Mouse (Mus musculus): Measurements from ENCODE around the gene Lonp1.
"Not testable (repeated sequence)": the region's sequence is repeated elsewhere in the genome, so short reads cannot be mapped to it uniquely, and the experiment has no call there.

Gene Lonp1

GRCm38 (mm10) chr17:56626754-56627470, at the start of gene Lonp1:
Gene Lonp1, minus strand, starts transcription at chr17:56626887.
- peak; percentile 95 for DNase-seq

DNA sequence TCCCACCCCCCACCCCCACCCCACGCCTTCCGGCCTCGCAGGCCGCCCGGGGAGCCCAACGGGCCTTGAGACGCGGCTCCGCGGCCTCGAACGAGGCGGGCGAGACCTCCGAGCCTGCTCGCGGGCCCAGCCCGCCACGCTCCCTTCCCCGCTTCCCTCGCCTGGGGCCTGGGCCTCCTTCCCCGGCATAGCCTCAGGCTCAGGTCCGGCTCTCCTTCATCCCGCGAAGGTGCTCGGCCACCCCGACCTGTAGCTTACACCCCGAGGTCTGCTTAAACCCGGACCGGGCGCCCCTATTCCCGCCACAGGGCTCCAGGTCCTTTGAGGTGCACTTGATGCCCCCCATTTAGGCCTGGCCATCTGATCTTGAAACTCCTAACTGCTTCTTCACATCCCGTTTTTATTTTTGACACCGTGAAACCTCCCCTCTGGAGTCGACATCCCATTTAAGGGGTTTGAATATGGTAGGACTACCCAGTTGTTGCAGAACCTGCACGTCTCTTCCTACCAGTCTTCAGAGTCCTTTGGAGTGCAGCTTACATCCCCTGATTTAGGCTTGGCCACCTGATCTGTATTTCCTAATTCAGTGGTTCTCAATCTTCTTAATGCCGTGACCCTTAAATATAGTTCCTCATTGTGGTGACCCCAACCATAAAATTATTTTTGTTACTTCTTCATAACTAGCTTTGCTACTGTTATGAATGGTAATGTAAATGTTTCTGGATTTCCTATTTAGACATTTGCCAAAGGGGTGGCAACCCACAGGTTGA, 47.1 kb upstream of the Lonp1 start:
- no peak for DNase-seq

- peak; percentile 100 for DNase-seq
These were observed 46.4 kb upstream of the Lonp1 start, which contains the start of gene Ranbp3 for GRCm38 (mm10) chr17:56672941-56673646. Gene Ranbp3, plus strand, starts transcription at chr17:56673294.

DNA sequence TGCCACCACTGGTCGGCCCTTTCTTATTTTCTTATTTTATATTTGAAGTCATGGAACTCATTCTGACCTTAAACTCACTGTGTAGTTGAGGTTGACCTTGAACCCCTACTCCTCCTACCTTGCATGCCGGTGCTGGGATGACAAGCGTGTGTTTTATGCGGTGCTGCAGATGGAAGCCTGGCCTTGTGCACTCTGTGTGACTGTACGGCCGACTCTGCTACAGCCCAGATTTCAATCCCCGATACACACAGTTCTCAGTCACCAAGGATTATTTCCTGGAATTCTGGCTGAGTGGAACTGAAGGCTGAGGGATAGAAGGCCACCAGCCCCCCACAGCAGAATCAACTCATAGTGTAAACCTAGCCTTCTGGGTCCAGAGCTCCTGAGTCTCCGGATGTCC, 43.1 kb upstream of the Lonp1 start:
- no peak for DNase-seq

DNA sequence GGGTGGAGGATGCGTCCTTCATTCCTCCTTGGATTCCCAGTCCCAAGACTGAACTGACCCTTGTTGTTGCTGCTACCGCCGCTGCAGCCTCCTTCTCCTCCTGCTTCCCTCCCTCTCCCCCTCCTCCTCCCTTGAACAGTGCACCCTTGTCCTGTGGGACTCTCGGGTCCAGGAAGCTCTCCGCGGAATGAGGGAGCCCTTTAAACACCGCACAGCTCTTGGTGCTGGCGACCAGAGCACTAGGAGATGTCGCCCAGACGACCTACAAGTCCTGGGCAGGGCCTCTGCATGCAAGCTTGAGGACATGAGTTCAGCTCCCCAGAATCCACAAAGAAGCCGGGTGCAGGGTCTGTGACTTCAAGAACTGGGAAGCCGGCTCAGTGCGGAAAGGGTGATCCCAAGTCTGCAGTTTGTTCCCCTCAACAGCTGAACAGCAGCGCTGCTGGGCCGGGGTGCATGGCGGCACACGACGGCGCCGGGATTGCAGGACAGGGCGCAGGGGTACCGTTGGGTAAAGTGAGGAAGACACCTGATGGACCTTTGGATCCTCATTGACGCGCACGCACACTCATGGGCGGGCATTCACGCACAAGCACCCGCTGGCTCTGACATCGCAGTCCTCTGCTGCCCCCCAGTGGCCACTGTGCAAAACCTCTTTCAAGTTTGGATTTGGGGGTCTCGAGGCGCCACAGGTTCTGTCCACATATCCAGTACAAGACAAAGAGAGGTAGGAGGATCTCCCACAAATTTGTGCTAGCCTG, 41.9 kb upstream of the Lonp1 start:
- peak; percentile 75 for DNase-seq

- no peak for DNase-seq
These were observed 40.9 kb upstream of the Lonp1 start for GRCm38 (mm10) chr17:56667591-56667990.

- no peak for DNase-seq
These were observed 39.7 kb upstream of the Lonp1 start for GRCm38 (mm10) chr17:56666384-56666783.

DNA sequence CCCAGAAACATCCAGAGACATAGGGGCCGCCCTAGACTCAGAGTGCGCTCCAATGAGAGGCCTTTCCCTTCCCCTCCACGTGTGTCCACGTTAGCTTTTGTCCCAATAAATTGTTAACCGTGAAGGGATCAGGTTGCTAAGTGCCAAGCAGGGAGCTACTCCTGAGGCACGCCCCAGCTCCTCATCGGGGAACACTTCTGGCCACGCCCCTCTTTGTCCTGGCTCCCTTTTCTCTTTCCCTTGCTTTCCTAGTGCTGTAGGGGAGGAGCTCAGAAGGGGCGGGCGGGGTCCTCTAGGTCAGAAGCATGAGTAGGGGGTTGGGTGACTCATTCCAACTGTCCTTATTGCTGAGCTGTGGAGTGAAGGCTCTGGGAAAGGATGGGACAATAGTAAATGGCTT, 37.6 kb upstream of the Lonp1 start:
- no peak for DNase-seq

GRCm38 (mm10) chr17:56663659-56664058, 37.0 kb upstream of the Lonp1 start:
- DNase-seq: no peak

GRCm38 (mm10) chr17:56656171-56656570, 29.5 kb upstream of the Lonp1 start:
- DNase-seq: no peak

- DNase-seq: no peak
These were observed 28.6 kb upstream of the Lonp1 start for GRCm38 (mm10) chr17:56655311-56655710.

DNA sequence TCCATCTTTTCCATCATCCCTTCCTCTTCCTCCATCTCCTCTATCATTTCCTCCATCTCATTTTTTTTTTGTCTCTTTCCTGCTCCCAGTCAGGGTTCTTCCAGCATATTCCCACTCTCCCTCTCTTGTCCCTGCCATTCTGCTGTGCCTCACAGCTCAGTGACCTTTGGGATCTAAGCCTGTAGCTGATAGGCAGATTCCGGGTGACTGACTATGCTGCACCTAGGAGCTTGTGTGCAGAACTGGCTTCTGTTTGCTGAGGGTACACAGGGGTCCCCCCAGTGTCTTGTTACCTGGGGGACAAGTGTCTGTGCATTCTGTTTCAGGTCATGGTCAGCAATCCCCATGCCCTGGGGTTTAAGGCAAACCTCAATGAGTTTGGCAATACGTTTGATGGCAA, 28.1 kb upstream of the Lonp1 start:
- no peak for DNase-seq

DNA sequence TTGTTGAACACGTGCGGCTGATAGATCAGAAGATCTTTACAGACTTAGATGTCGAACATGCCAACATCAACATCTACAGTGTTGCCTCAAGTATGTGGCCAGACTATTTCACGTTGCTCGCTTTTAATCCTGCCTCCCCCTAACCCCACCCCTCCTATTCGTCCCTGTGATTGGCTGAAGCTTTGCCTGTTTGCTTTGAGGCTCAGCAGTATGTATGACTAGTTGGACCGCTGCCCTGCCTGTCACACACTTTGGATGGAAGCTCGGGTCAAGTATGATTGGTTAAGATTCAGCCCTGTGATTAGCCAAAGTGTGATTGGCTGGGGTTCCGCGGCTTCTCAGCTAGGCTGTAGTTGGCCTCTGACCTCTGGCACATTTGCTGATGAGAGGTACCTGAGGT, 25.1 kb upstream of the Lonp1 start:
- no peak for DNase-seq

DNA sequence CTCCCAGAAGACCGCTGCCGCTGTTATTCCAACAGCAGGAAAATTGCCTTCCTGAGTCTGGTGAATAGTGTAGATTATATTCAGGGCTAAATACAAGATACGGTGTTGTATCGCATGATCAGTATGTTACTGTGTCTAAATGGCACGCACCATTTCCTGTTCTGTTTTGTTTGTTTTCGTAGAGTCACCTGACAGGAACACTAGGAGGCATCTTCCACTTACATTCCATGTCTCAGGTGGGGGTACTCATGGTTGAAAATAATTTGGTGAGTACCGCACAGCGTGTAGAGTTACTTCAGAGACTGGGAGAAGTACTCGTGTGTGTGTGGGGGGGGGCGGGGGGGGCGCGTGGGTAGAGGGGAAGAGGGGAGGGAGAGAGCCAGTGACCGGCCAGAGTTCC, 20.9 kb upstream of the Lonp1 start:
- no peak for DNase-seq

- no peak for DNase-seq
These were observed 16.6 kb upstream of the Lonp1 start for GRCm38 (mm10) chr17:56643237-56643636.

DNA sequence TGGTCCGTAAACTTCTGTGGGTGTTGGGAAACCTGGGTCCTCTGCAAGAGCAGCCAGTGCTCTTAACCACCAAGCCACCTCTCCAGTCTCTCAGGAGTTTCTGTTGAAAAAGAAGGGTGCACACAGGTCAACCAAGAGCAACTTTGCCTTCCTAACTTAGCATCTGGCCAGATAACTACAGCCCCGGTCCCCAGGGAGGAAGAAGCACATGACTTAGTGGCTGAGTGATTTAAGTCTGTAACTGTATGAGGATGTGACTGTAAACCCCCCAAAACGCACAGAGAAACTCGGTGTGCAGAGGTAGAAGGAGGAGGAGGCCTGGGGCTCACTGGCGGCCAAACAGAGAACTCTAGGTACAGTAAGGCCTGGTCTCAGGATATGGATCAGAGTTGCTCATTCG, 7.3 kb upstream of the Lonp1 start:
- no peak for DNase-seq

DNA sequence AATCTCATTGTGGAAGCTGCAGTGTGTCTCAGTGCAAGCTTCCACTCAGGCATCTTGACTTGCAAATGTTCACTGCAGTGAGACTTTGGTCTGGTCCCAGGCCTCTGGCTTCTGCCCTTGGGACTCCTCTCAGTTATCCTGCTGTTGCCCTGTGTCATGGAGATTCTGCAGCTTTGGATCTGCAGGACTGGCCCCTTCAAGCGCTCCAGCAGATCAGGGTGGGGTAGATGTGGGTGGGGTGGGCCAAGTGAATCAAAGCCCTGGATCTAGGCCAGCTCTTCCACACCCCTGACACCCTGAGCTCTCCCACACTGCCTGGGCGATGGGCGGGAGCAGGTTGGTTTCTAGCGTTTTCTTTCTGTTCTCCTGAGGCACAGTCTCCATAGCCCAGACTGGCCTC, 5.1 kb upstream of the Lonp1 start:
- no peak for DNase-seq

DNA sequence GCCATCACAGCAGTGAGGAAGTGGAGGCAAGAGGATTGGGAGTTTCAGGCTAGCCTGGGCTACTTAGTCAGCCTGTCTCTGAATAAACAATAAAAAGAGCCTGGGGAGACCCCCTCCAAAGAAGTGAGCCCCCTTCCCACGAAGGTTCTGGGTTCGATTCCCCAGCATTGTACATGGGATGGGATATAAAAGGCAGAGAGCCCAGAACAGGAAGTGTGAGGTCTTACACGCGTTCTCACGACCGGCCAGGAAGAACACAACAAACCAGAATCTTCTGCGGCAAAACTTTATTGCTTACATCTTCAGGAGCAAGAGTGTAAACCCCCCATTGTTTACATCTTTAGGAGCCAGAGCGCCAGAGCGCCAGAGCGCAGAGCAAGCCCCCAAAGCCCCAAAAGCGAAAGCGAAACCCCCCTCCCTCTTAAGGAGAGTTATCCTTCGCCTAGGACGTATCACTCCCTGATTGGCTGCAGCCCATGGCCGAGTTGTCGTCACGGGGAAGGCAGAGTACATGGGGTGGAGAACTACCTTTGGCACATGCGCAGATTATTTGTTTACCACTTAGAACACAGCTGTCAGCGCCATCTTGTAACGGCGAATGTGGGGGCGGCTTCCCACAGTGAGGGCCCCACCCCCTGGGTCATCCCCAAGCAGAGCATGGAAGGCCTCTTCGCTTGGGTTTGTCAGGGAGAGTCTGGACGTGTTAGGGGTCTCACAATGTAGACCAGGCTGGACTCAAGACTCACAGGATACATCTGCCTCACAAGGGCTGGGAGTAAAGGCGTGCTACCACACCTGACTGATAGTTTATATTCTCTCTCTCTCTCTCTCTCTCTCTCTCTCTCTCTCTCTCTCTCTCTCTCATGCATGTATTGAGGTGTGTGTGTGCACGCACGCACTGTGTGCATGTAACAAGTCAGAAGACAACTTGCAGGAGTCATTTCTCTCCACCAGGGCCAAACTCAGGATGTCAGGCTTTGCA, 3.4 kb upstream of the Lonp1 start:
- DNase-seq: not testable (repeated sequence)

DNA sequence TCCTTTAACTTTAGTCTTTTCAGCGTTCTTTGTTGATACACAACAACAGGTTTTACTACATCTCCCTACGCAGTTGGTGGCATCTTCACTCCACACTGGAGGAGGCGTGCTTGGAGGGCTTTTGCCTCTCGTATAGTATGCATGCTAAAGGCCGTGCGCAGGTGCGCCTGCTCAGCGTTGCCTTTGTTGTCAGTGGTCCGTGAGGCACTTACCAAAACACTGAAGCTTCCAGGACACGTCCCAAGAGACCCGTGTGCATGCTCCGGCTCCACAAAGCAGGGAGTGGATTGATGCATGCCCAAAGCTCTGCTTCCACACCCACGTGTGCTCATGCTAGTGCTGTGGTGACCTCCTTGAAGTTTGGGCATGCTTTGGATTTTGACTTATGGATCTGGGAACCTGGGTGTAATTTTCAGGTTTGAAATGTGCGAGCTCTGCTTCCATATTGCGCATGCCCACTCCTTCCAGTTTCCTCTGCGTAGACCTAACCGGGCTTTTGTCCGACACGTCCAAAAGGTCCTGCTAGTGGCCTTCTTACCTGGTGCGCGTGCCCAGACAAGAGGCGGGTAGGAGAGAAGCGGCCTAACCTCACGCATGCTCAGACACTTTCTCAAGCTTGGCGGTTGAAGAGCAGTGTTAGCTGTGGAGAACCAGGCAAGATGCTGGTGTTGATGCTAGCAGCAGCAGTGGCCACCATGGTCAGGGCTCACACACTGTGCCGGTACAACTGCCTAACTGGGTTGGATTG, 1.0 kb upstream of the Lonp1 start, which contains the start of gene Catsperd:
Gene Catsperd, plus strand, starts transcription at position 614 of the 748 bp plus-strand sequence.
- DNase-seq: no peak

- peak; percentile 45 for DNase-seq
These were observed 427 bp downstream of the Lonp1 start for GRCm38 (mm10) chr17:56626260-56626659.

GRCm38 (mm10) chr17:56625495-56625894, 1.2 kb downstream of the Lonp1 start:
- no peak for DNase-seq
